Mouse (Mus musculus): ENCODE results near the gene Phb2.

- no peak for TF ChIP-seq CTCF (IDR thresholded peaks at IDR 0.05; ENCODE audit: extremely low read depth, insufficient read depth, low read length)
- no peak for TF ChIP-seq POLR2A (IDR thresholded peaks at IDR 0.05; ENCODE audit: extremely low read depth, insufficient read depth, low read length)
Measured at GRCm38 (mm10) chr6:124685606-124686386, 26.3 kb upstream of the Phb2 start.

Measured in cortical plate, adult 2 months (tissue).